Mouse (Mus musculus): Measurements from ENCODE around the gene Nbl1.

- TF ChIP-seq CTCF (IDR thresholded peaks at IDR 0.05; ENCODE audit: extremely low read depth, insufficient read length, insufficient replicate concordance, low read depth, low read length), result no peak
- TF ChIP-seq POLR2A (IDR thresholded peaks at IDR 0.05; ENCODE audit: low read depth, low read length), result no peak; the same call in 1 of the 2 replicates
These were observed 3.7 kb downstream of the Nbl1 start for GRCm38 (mm10) chr4:139088982-139089671.
